Mouse (Mus musculus) limb, embryonic 12.5 days (tissue): ENCODE results near the gene Shcbp1. TPM values are rescaled to one million over a fixed set of nuclear protein-coding genes. Genes with fewer than 3 reads are reported as not detected.
"Not testable (repeated sequence)": the region's sequence is repeated elsewhere in the genome, so short reads cannot be mapped to it uniquely, and the experiment has no call there.

Experiments used
- ATAC-seq: fragments of 200-750 bp; cut with Nextera tagmentation; 2 replicates; pipeline ENCODE4 v1.8.0; 2017; ENCODE audit warnings: low read depth, moderate TSS enrichment; ENCODE audit not compliant: insufficient number of reproducible peaks, insufficient read depth, low FRiP score, low TSS enrichment
- H3K27ac ChIP-seq: fragments of 300-500 bp; sonication (generic); 2 replicates; pipeline ENCODE4 v1.5.1; 2016; ENCODE audit warnings: mild to moderate bottlenecking, moderate library complexity
- H3K27me3 ChIP-seq: fragments of 300-500 bp; sonication (generic); 2 replicates; pipeline ENCODE4 v1.6.1; 2016; ENCODE audit warnings: mild to moderate bottlenecking, moderate library complexity
- H3K36me3 ChIP-seq: fragments of 300-500 bp; sonication (generic); 2 replicates; pipeline ENCODE4 v1.6.1; 2016; ENCODE audit warnings: mild to moderate bottlenecking, moderate library complexity
- H3K4me1 ChIP-seq: fragments of 300-500 bp; sonication (generic); replicated peaks from 2 replicates; pipeline ENCODE4 v1.6.1; 2016
- H3K4me2 ChIP-seq: fragments of 300-500 bp; sonication (generic); 2 replicates; pipeline ENCODE4 v1.6.1; 2016; ENCODE audit warnings: mild to moderate bottlenecking, moderate library complexity
- H3K4me3 ChIP-seq: fragments of 300-500 bp; sonication (generic); replicated peaks from 2 replicates; pipeline ENCODE4 v1.5.1; 2016; ENCODE audit warnings: mild to moderate bottlenecking
- H3K9ac ChIP-seq: fragments of 300-500 bp; sonication (generic); replicated peaks from 2 replicates; pipeline ENCODE4 v1.6.1; 2016; ENCODE audit warnings: mild to moderate bottlenecking, moderate library complexity
- H3K9me3 ChIP-seq: fragments of 300-500 bp; sonication (generic); 2 replicates; pipeline ENCODE4 v1.6.1; 2016; ENCODE audit warnings: mild to moderate bottlenecking, moderate library complexity
- WGBS: fragments of 180-500 bp; shearing (Covaris S2); methylation state at CpG from one replicate; pipeline ENCODE4 v1.1.7; 2016; 5-methylcytosine and 5-hydroxymethylcytosine counted together
- polyA plus RNA-seq: library from polyadenylated mRNA; unstranded; fragments of >200 nt; fragmentation: Nextera tagmentation; extraction: Ambion mirVana; gene quantifications from 2 replicates; pipeline ENCODE4 v1.2.1, GENCODE M21; 2016

Shcbp1 gene
- polyA plus RNA-seq: 86.3 and 86.7 TPM in 2 replicates

- ATAC-seq: peak; percentile 91
- Histone ChIP-seq H3K36me3 (peaks cover 9% of the 10 kb centered on the region; the same call in 1 of the 2 replicates), H3K4me2 (peak within 1 kb of the TSS; percentile 72), H3K27me3 (no peaks in the 10 kb centered on the region), H3K4me3 (peak within 1 kb of the TSS; percentile 80), H3K9ac (peak within 1 kb of the TSS; percentile 70), H3K4me1 (peaks cover 9% of the 10 kb centered on the region), H3K27ac (no peak within 1 kb of the TSS), H3K9me3 (peaks cover 5% of the 10 kb centered on the region)
- WGBS: 5% methylated on average over 29 of the region's 29 CpGs
Observed at GRCm38 (mm10) chr8:4779254-4780055, at the start of gene Shcbp1. Shcbp1 (minus strand) TSS chr8:4779567.

- H3K4me2 ChIP-seq: no peak overlapping the region
- no peak for ATAC-seq
- WGBS: 87% methylated on average over 4 of the region's 4 CpGs
- no peak overlapping the region for H3K27ac ChIP-seq
- H3K36me3 ChIP-seq: no peaks in the 10 kb centered on the region
- no peak overlapping the region for H3K4me3 ChIP-seq
- H3K9me3 ChIP-seq: no peaks in the 10 kb centered on the region
- H3K27me3 ChIP-seq: no peaks in the 10 kb centered on the region
- H3K9ac ChIP-seq: no peak overlapping the region
- no peaks in the 10 kb centered on the region for H3K4me1 ChIP-seq
Observed at GRCm38 (mm10) chr8:4808831-4809230, 29.5 kb upstream of the Shcbp1 start.

GRCm38 (mm10) chr8:4800524-4801122, 21.3 kb upstream of the Shcbp1 start:
- Histone ChIP-seq H3K27me3 (no peaks in the 10 kb centered on the region), H3K27ac (no peak overlapping the region), H3K4me1 (no peaks in the 10 kb centered on the region), H3K9ac (no peak overlapping the region), H3K4me2 (no peak overlapping the region), H3K9me3 (no peaks in the 10 kb centered on the region), H3K4me3 (no peak overlapping the region), H3K36me3 (no peaks in the 10 kb centered on the region)
- 54% methylated on average over 19 of the region's 19 CpGs for WGBS
- ATAC-seq: no peak

GRCm38 (mm10) chr8:4778266-4778665, 1.1 kb downstream of the Shcbp1 start:
- ATAC-seq: peak; percentile 5; the same call in 1 of the 2 replicates
- 74% methylated on average over 6 of the region's 6 CpGs for WGBS
- H3K27me3 ChIP-seq: no peaks in the 10 kb centered on the region
- peaks cover 10% of the 10 kb centered on the region for H3K9me3 ChIP-seq
- peak overlapping the region; percentile 70; the same call in 1 of the 2 replicates for H3K9ac ChIP-seq
- H3K4me2 ChIP-seq: peak overlapping the region; percentile 72
- H3K27ac ChIP-seq: no peak overlapping the region
- H3K4me3 ChIP-seq: peak overlapping the region; percentile 80
- peaks cover 9% of the 10 kb centered on the region for H3K4me1 ChIP-seq
- peaks cover 20% of the 10 kb centered on the region; the same call in 1 of the 2 replicates for H3K36me3 ChIP-seq

GRCm38 (mm10) chr8:4764751-4765150, 14.6 kb downstream of the Shcbp1 start:
- H3K4me3 ChIP-seq: no peak overlapping the region
- H3K27ac ChIP-seq: no peak overlapping the region
- WGBS: 93% methylated on average over 4 of the region's 4 CpGs
- no peaks in the 10 kb centered on the region for H3K4me1 ChIP-seq
- no peak for ATAC-seq
- no peak overlapping the region for H3K4me2 ChIP-seq
- H3K9me3 ChIP-seq: no peaks in the 10 kb centered on the region
- H3K27me3 ChIP-seq: no peaks in the 10 kb centered on the region
- H3K9ac ChIP-seq: no peak overlapping the region
- H3K36me3 ChIP-seq: no peaks in the 10 kb centered on the region; the same call in 1 of the 2 replicates

GRCm38 (mm10) chr8:4753048-4753447, 26.3 kb downstream of the Shcbp1 start:
- Histone ChIP-seq H3K4me1 (no peaks in the 10 kb centered on the region), H3K9me3 (no peaks in the 10 kb centered on the region), H3K36me3 (peaks cover 21% of the 10 kb centered on the region), H3K4me3 (no peak overlapping the region), H3K27me3 (no peaks in the 10 kb centered on the region), H3K4me2 (no peak overlapping the region), H3K9ac (no peak overlapping the region), H3K27ac (no peak overlapping the region)
- no peak for ATAC-seq
- 87% methylated on average over 5 of the region's 5 CpGs for WGBS

- no peak overlapping the region for H3K9ac ChIP-seq
- WGBS: 60% methylated on average over 1 of the region's 1 CpGs
- no peaks in the 10 kb centered on the region for H3K27me3 ChIP-seq
- peaks cover 10% of the 10 kb centered on the region for H3K36me3 ChIP-seq
- H3K27ac ChIP-seq: no peak overlapping the region
- H3K4me3 ChIP-seq: no peak overlapping the region
- H3K4me2 ChIP-seq: no peak overlapping the region
- H3K4me1 ChIP-seq: no peaks in the 10 kb centered on the region
- no peak for ATAC-seq
- 0 out of 2 replicates have a peak, but pooled peaks cover 8% of the 10 kb centered on the region for H3K9me3 ChIP-seq
Observed at GRCm38 (mm10) chr8:4730942-4731341, 48.4 kb downstream of the Shcbp1 start.

GRCm38 (mm10) chr8:4715546-4715945, 63.8 kb downstream of the Shcbp1 start:
- no peaks in the 10 kb centered on the region for H3K4me1 ChIP-seq
- H3K27ac ChIP-seq: no peak overlapping the region
- no peaks in the 10 kb centered on the region for H3K36me3 ChIP-seq
- WGBS: 72% methylated on average over 2 of the region's 2 CpGs
- H3K9me3 ChIP-seq: no peaks in the 10 kb centered on the region
- ATAC-seq: no peak
- no peak overlapping the region for H3K9ac ChIP-seq
- H3K27me3 ChIP-seq: no peaks in the 10 kb centered on the region
- no peak overlapping the region for H3K4me2 ChIP-seq
- H3K4me3 ChIP-seq: no peak overlapping the region

GRCm38 (mm10) chr8:4708346-4708745, 71.0 kb downstream of the Shcbp1 start:
- not testable (repeated sequence) for H3K27me3 ChIP-seq, H3K9ac ChIP-seq, H3K27ac ChIP-seq, ATAC-seq, H3K36me3 ChIP-seq, H3K4me1 ChIP-seq, H3K9me3 ChIP-seq, H3K4me2 ChIP-seq, H3K4me3 ChIP-seq
- 71% methylated on average over 5 of the region's 5 CpGs for WGBS

GRCm38 (mm10) chr8:4707916-4708315, 71.5 kb downstream of the Shcbp1 start:
- not testable (repeated sequence) for H3K36me3 ChIP-seq, H3K27me3 ChIP-seq, H3K9me3 ChIP-seq, H3K4me2 ChIP-seq, H3K4me3 ChIP-seq, H3K27ac ChIP-seq, ATAC-seq, H3K9ac ChIP-seq, H3K4me1 ChIP-seq
- 86% methylated on average over 7 of the region's 7 CpGs for WGBS

GRCm38 (mm10) chr8:4691634-4692033, 87.7 kb downstream of the Shcbp1 start:
- Histone ChIP-seq H3K27me3 (no peaks in the 10 kb centered on the region), H3K27ac (no peak overlapping the region), H3K4me3 (no peak overlapping the region), H3K9ac (no peak overlapping the region), H3K9me3 (no peaks in the 10 kb centered on the region), H3K4me2 (no peak overlapping the region), H3K36me3 (no peaks in the 10 kb centered on the region), H3K4me1 (no peaks in the 10 kb centered on the region)
- 64% methylated on average over 1 of the region's 1 CpGs for WGBS
- no peak for ATAC-seq
